Mouse (Mus musculus) ES-E14 (cell line): ENCODE measurements around the gene B4galt1. TPM values are rescaled to one million over a fixed set of nuclear protein-coding genes. Genes with fewer than 3 reads are reported as not detected.

Experiments used
- DNase-seq: peaks from one replicate; pipeline ENCODE4 v3.0.0-alpha.2; 2013; ENCODE audit warnings: low read depth, low spot score
- H3K27ac ChIP-seq: 2 replicates; pipeline ENCODE4 v1.5.1; 2012; ENCODE audit warnings: low read depth, mild to moderate bottlenecking, low read length, moderate library complexity, mixed read lengths; ENCODE audit not compliant: poor library complexity, insufficient read depth, severe bottlenecking
- H3K36me3 ChIP-seq: 2 replicates; pipeline ENCODE4 v1.6.1; 2012; ENCODE audit warnings: mild to moderate bottlenecking, low read length, moderate library complexity, mixed read lengths; ENCODE audit not compliant: control insufficient read depth, poor library complexity, insufficient read depth, severe bottlenecking
- H3K4me1 ChIP-seq, 2 experiments: fragments of 150-350 bp in 1 of 2; sonication (generic) in 1 of 2; 2 replicates each; pipeline ENCODE4 v1.6.1; 2012; ENCODE audit warnings: low read length in 2 of 2, mild to moderate bottlenecking in 1 of 2, mixed read lengths in 1 of 2; ENCODE audit not compliant: control insufficient read depth in 2 of 2, insufficient read depth in 2 of 2, poor library complexity in 1 of 2
- H3K4me3 ChIP-seq, 2 experiments: fragments of 150-350 bp in 1 of 2; sonication (generic) in 1 of 2; 2 replicates each; pipeline ENCODE4 v1.5.1; 2012; ENCODE audit warnings: low read length in 2 of 2, low read depth in 1 of 2, mild to moderate bottlenecking in 1 of 2, mixed read lengths in 1 of 2; ENCODE audit not compliant: insufficient read depth in 1 of 2, poor library complexity in 1 of 2, severe bottlenecking in 1 of 2
- H3K9ac ChIP-seq: 2 replicates; pipeline ENCODE4 v1.6.1; 2012; ENCODE audit warnings: low read depth, mild to moderate bottlenecking, low read length, mixed read lengths; ENCODE audit not compliant: poor library complexity, insufficient read depth, severe bottlenecking
- H3K9me3 ChIP-seq: fragments of 150-350 bp; sonication (generic); 2 replicates; pipeline ENCODE4 v1.6.1; 2012; ENCODE audit warnings: low read depth, mild to moderate bottlenecking, low read length; ENCODE audit not compliant: control insufficient read depth, insufficient read depth
- CHD2 ChIP-seq: IDR thresholded peaks from 2 replicates; pipeline ENCODE4 v1.6.1; 2014; ENCODE audit warnings: mild to moderate bottlenecking, low read depth, low read length, inconsistent platforms
- HCFC1 ChIP-seq: IDR thresholded peaks from 2 replicates; pipeline ENCODE4 v1.6.1; 2012; ENCODE audit warnings: low read length, inconsistent platforms, borderline replicate concordance; ENCODE audit not compliant: insufficient read depth
- MAFK ChIP-seq: IDR thresholded peaks from 2 replicates; pipeline ENCODE4 v1.6.1; 2014; ENCODE audit warnings: mild to moderate bottlenecking, low read depth, low read length, inconsistent platforms; ENCODE audit not compliant: insufficient read depth
- ZC3H11A ChIP-seq: IDR thresholded peaks from 2 replicates; pipeline ENCODE4 v1.6.1; 2012; ENCODE audit warnings: low read depth, mild to moderate bottlenecking, inconsistent platforms, low read length, borderline replicate concordance
- ZNF384 ChIP-seq: IDR thresholded peaks from 2 replicates; pipeline ENCODE4 v1.6.1; 2012; ENCODE audit warnings: low read depth, low read length, inconsistent platforms
- in situ Hi-C, 2 experiments: fragments of 600-800 bp; cut with MboI; formaldehyde crosslinking; loops; one replicate each; pipeline ENCODE4 v1.15.1; 2025; ENCODE audit warnings: low sequenced_read_pairs in 2 of 2, inconsistent platforms in 1 of 2; ENCODE audit not compliant: unreplicated experiment in 2 of 2
- total RNA-seq: library from RNA; depleted of rRNA; stranded (reverse); fragments of 300-350 nt; gene quantifications from 2 replicates; pipeline ENCODE4 v1.2.3, GENCODE M21; 2012

B4galt1 gene
- total RNA-seq, 1 experiment: 29.2 TPM

GRCm38 (mm10) chr4:40815775-40816372 lies 37.9 kb downstream of the B4galt1 start:
- Histone ChIP-seq H3K9me3 (no peaks in the 10 kb centered on the region), H3K4me1 (peaks cover 2 to 10% of the 10 kb centered on the region in 2 experiments; a peak in 3 of 4 replicates), H3K9ac (no peak overlapping the region), H3K36me3 (peaks cover 20% of the 10 kb centered on the region; the same call in 1 of the 2 replicates), H3K27ac (0 out of 2 replicates have a peak overlapping the region, but pooled peaks have one; percentile 15), H3K4me3 (no peak overlapping the region)
- DNase-seq: no peak
- TF ChIP-seq ZC3H11A: no peak
- TF ChIP-seq HCFC1: no peak
- TF ChIP-seq MAFK: peak; percentile 50; the same call in 1 of the 2 replicates
- no peak for TF ChIP-seq ZNF384
- in situ Hi-C loops: no loop called here

- Histone ChIP-seq H3K9me3 (no peaks in the 10 kb centered on the region), H3K27ac (no peak overlapping the region), H3K4me1 (peaks cover 2 to 10% of the 10 kb centered on the region in 2 experiments; a peak in 3 of 4 replicates), H3K9ac (no peak overlapping the region), H3K4me3 (no peak overlapping the region), H3K36me3 (peaks cover 22% of the 10 kb centered on the region; the same call in 1 of the 2 replicates)
- in situ Hi-C loops: no loop called here
- TF ChIP-seq ZC3H11A (no peak), MAFK (no peak), ZNF384 (no peak), HCFC1 (no peak), CHD2 (no peak)
- no peak for DNase-seq
Observed at GRCm38 (mm10) chr4:40815120-40815519, 38.7 kb downstream of the B4galt1 start.

- DNase-seq: no peak
- no peak overlapping the region for H3K4me3 ChIP-seq
- no peaks in the 10 kb centered on the region for H3K9me3 ChIP-seq
- in situ Hi-C loops: no loop called here
- H3K4me1 ChIP-seq: peaks cover 2 to 10% of the 10 kb centered on the region in 2 experiments; a peak in 3 of 4 replicates
- H3K27ac ChIP-seq: no peak overlapping the region
- no peak overlapping the region for H3K9ac ChIP-seq
- TF ChIP-seq CHD2 (no peak), ZC3H11A (no peak), MAFK (no peak), ZNF384 (no peak), HCFC1 (no peak)
- H3K36me3 ChIP-seq: peaks cover 22% of the 10 kb centered on the region; the same call in 1 of the 2 replicates
Observed at GRCm38 (mm10) chr4:40814359-40814758, 39.4 kb downstream of the B4galt1 start.

- no peak for TF ChIP-seq HCFC1
- no peak for TF ChIP-seq ZNF384
- no peak for TF ChIP-seq MAFK
- TF ChIP-seq CHD2: no peak
- TF ChIP-seq ZC3H11A: no peak
- Histone ChIP-seq H3K4me1 (peaks cover 2 to 3% of the 10 kb centered on the region in 2 experiments; a peak in 2 of 4 replicates), H3K9me3 (no peaks in the 10 kb centered on the region), H3K27ac (no peak overlapping the region), H3K36me3 (peaks cover 20% of the 10 kb centered on the region; the same call in 1 of the 2 replicates), H3K9ac (no peak overlapping the region), H3K4me3 (no peak overlapping the region)
- DNase-seq: no peak
- in situ Hi-C loops: no loop called here
Observed at GRCm38 (mm10) chr4:40812891-40813290, 40.9 kb downstream of the B4galt1 start.
